Mouse (Mus musculus): Measurements from ENCODE around the gene Gm44503.

DNA sequence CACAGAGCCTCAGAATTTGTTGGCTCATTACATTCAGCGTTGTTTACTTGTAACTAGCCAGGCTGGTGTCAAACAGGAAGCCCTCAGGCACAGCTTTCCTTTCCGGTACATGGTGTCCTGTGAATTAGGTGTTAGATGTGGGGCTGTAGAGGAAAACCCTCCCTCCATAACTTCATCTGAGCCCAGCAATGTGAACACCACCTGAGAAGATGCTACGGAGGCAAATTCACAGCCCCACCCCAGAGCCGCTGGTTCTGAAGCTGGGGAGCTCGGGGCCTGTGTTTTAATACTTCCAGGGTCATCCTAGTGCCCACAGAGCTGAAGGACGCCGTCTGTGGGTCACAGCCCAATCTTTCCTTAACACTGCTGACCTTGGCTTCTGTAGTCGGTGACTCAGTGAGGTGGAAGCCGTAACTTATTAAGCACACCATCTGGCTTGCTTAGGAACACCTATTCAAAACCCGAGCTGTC is 96.8 kb downstream of the Gm44503 start:
- no peak for TF ChIP-seq ZMIZ1 (IDR thresholded peaks at IDR 0.05; ENCODE audit: low read depth, low read length)
- no peak for TF ChIP-seq EP300 (IDR thresholded peaks at IDR 0.05; ENCODE audit: low read depth in 1 of 2, low read length in 2 of 2)
- no peak for TF ChIP-seq POLR2A (IDR thresholded peaks at IDR 0.05; ENCODE audit: control insufficient read depth in 1 of 2, insufficient read depth in 1 of 2, low read depth in 1 of 2, low read length in 2 of 2, poor library complexity in 1 of 2)
- no peak for TF ChIP-seq CTCF (IDR thresholded peaks at IDR 0.05 in 2 of 3, conservative IDR thresholded peaks at IDR 0.05 in 1 of 3; ENCODE audit: control insufficient read depth in 1 of 3, insufficient read depth in 1 of 3, low read depth in 2 of 3, low read length in 3 of 3, poor library complexity in 1 of 3, severe bottlenecking in 1 of 3)
- TF ChIP-seq TCF12 (IDR thresholded peaks at IDR 0.05; ENCODE audit: low read depth, low read length) = no peak
- TF ChIP-seq NELFE (IDR thresholded peaks at IDR 0.05; ENCODE audit: low read depth, low read length) = no peak
- TF ChIP-seq BHLHE40 (IDR thresholded peaks at IDR 0.05; ENCODE audit: borderline replicate concordance, low read depth, low read length) = no peak
- TF ChIP-seq GATA1 (IDR thresholded peaks at IDR 0.05; ENCODE audit: low read depth, low read length) = no peak
- no peak for TF ChIP-seq POLR2AphosphoS2 (IDR thresholded peaks at IDR 0.05; ENCODE audit: low read length)
- no peak for TF ChIP-seq POLR2AphosphoS5 (IDR thresholded peaks at IDR 0.05; ENCODE audit: borderline replicate concordance, low read depth, low read length)
- no peak for TF ChIP-seq NRF1 (IDR thresholded peaks at IDR 0.05; ENCODE audit: insufficient read depth, low read depth, low read length, poor library complexity, severe bottlenecking)

Data from MEL (cell line).